Mouse (Mus musculus) midbrain, embryonic 10.5 days (tissue): ENCODE results near the gene Hnrnpl. TPM values are rescaled to one million over a fixed set of nuclear protein-coding genes. Genes with fewer than 3 reads are reported as not detected.

Experiments used
- DNase-seq: peaks from one replicate; pipeline ENCODE4 v3.0.0-alpha.2; 2017; ENCODE audit warnings: low spot score
- H3K27ac ChIP-seq: fragments of 300-500 bp; sonication (generic); replicated peaks from 2 replicates; pipeline ENCODE4 v1.5.1; 2016; ENCODE audit warnings: mild to moderate bottlenecking
- H3K27me3 ChIP-seq: fragments of 300-500 bp; sonication (generic); 2 replicates; pipeline ENCODE4 v1.6.1; 2016; ENCODE audit warnings: low read depth, mild to moderate bottlenecking; ENCODE audit not compliant: poor library complexity, severe bottlenecking
- H3K36me3 ChIP-seq: fragments of 300-500 bp; sonication (generic); 2 replicates; pipeline ENCODE4 v1.6.1; 2016; ENCODE audit warnings: mild to moderate bottlenecking, moderate library complexity
- H3K4me1 ChIP-seq: fragments of 300-500 bp; sonication (generic); 2 replicates; pipeline ENCODE4 v1.6.1; 2016
- H3K4me3 ChIP-seq: fragments of 300-500 bp; sonication (generic); 2 replicates; pipeline ENCODE4 v1.5.1; 2016; ENCODE audit warnings: mild to moderate bottlenecking, moderate library complexity
- H3K9me3 ChIP-seq: fragments of 300-500 bp; sonication (generic); replicated peaks from 2 replicates; pipeline ENCODE4 v1.6.1; 2016; ENCODE audit warnings: mild to moderate bottlenecking
- WGBS: fragments of 180-500 bp; shearing (Covaris S2); methylation state at CpG from one replicate; pipeline ENCODE4 v1.1.7; 2016; 5-methylcytosine and 5-hydroxymethylcytosine counted together
- polyA plus RNA-seq: library from polyadenylated mRNA; unstranded; fragments of >200 nt; fragmentation: Nextera tagmentation; extraction: Ambion mirVana; gene quantifications from 2 replicates; pipeline ENCODE4 v1.2.1, GENCODE M21; 2016

Hnrnpl gene
- polyA plus RNA-seq, 1 experiment from 2014 or later = 279 TPM

DNA sequence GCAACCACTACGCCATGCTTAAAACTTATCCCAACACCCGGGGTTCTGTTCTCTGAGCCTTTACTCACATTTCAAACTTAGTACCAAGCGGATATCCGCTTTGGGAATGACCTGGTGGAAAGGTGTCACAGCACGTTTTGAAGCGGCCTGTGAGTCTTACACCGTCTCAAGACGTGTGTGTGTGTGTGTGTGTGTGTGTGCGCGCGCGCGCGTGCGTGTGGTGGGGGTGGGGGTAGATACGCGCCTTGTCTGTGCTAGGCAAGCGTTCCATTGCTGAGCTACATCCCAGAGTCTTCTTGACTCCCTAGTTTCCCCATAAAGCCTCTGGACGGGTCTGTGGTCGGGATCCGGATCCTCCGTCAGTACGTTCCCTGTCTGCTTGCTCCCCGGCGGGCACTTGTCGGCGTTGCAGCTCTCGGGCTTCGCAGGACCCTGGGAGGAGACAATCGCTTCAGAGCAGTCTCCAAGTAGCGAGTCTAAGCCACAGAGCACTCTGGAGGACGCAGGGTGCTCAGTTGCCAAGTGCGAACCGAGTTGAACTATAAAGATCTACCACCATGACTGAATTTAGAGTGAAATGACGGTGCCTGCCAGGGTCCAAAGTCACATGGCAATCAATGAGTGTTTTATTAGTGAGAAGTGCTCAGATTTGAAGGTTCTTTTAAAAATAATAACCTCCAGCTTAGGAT, 1.2 kb downstream of the Hnrnpl start:
- H3K27ac ChIP-seq = peak overlapping the region; percentile 100
- H3K4me1 ChIP-seq = peaks cover 63% of the 10 kb centered on the region
- under 1% methylated on average over 35 of the region's 35 CpGs for WGBS
- peak; percentile 82 for DNase-seq
- H3K4me3 ChIP-seq = peak overlapping the region; percentile 94
- H3K36me3 ChIP-seq = peaks cover 29% of the 10 kb centered on the region
- no peaks in the 10 kb centered on the region for H3K9me3 ChIP-seq
- no peaks in the 10 kb centered on the region for H3K27me3 ChIP-seq

DNA sequence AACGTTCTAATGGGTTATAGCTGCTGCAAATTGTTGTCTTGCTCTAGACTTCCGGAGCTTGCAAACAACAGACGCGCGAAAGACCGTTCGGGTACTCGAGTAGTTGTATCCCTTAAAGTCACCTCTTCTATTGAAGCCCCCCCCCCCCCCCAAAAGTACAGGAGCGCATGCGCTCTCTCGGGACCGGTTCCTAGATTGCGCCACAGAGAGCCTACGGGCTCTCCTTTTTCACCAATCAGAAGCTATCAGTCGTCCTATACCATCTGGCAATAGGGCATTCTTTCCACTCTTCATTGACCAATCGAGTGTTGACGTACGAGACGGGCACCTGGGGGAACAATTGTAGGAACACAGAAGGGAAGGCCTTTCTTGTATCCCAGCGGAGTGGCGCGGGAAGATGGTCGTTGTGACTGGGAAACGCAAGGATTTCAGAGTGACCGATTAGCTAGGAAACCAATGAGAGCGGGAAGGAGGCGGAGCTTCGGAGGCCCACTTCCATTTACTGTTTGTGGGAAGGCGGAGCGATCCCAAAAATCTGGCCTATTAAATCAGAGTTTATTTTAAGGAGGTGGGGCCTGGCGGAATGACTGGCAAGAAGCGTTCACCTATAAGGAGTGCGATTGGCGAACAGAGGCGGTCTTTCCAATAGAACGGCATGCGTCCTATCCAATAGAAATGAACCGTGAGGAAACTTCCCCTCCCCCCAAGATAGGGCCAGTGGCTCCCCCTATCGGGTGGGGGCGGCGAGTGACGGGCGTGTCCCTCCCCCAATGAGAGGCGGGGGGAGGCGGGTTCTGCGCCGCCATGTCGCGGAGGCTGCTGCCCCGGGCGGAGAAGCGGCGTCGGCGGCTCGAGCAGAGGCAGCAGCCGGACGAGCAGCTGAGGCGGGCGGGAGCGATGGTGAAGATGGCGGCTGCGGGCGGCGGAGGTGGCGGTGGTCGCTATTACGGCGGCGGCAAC, 2.0 kb downstream of the Hnrnpl start:
- under 1% methylated on average over 70 of the region's 70 CpGs for WGBS

DNA sequence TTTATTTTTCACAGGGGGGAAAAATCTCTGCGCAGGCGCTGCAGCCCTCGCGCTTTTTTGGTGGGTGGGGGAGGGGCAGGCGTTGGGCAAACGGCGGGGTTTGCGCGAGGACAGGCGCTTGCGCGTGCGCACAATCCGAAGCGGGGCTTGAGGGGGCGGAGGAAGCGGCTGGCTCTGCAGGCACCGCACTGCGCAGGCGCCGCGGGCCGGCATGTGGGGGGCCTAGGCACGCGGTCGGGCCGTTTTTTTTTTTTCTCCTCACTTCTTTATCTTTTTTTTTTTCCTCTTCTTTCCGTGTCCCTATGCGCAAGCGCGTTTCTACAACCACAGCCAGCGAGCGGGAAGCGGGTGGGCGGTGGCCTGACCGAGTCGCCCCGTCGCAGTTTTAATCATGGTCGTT, 2.9 kb downstream of the Hnrnpl start:
- H3K4me1 ChIP-seq = peaks cover 68% of the 10 kb centered on the region

More for the DNA sequence above, 2.0 kb downstream of the Hnrnpl start:
- peaks cover 37% of the 10 kb centered on the region for H3K36me3 ChIP-seq
- DNase-seq = peak; percentile 98
- no peaks in the 10 kb centered on the region for H3K27me3 ChIP-seq
- peak overlapping the region; percentile 94 for H3K4me3 ChIP-seq
- H3K9me3 ChIP-seq = no peaks in the 10 kb centered on the region
- H3K27ac ChIP-seq = peak overlapping the region; percentile 100
- peaks cover 68% of the 10 kb centered on the region for H3K4me1 ChIP-seq

DNA sequence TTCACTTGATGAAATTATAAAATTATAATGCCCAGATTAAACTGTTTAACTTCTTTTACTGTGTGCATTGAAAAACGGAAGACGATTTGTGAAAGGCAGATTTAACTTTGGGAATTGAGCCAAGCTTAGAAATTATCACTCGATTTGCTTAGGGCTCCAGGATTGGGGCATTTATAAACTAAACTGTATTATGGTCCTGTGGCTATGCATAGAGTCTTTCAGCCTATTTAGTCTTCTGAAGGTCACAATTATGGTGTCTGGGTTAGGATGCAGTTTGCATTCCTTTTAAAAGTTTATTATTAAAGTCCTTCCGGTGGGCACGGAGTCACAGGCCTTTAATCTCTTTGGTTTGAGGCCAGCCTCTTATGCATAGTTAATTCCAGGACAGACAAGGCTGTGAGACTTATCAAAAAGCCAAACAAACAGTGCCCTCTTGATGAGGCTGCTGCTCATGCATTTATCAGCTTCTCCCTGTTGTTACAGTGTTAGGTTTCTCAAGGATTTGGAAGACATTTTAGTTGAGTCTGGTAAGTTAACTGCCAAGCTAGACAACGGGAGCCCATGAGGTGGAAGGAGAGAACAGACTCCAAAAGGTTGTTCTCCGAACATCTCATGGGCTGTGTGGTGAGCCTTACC, 3.4 kb downstream of the Hnrnpl start:
- H3K27ac ChIP-seq = peak overlapping the region; percentile 100
- DNase-seq = no peak

More for the DNA sequence above, 2.9 kb downstream of the Hnrnpl start:
- H3K27me3 ChIP-seq = no peaks in the 10 kb centered on the region
- peaks cover 46% of the 10 kb centered on the region for H3K36me3 ChIP-seq
- H3K27ac ChIP-seq = peak overlapping the region; percentile 100
- WGBS = under 1% methylated on average over 40 of the region's 40 CpGs
- peak overlapping the region; percentile 94 for H3K4me3 ChIP-seq
- DNase-seq = peak; percentile 94
- H3K9me3 ChIP-seq = no peaks in the 10 kb centered on the region

DNA sequence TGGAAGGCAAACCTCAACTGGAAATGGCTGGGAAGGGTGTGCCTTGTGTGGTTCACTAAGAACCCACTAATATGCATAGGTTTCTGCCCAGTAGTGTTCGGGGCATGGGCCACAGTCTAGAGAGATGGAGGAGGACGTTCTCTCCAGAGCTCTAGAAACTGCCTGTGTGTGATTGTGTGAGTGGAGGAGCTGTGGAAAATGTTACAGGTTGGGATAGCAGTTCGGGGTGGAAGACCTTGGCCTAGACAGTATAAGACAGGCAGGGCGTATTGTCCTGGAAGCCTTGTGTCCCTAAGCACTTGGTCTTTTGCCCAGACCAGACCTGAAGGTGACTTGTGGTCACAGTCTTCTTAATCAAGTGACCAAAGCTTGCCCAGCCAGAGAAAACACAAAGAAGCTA, 4.1 kb downstream of the Hnrnpl start:
- Histone ChIP-seq H3K27me3 (no peaks in the 10 kb centered on the region), H3K9me3 (no peaks in the 10 kb centered on the region), H3K27ac (peak overlapping the region; percentile 100), H3K4me1 (peaks cover 71% of the 10 kb centered on the region), H3K36me3 (peaks cover 58% of the 10 kb centered on the region), H3K4me3 (peak overlapping the region; percentile 94)
- no peak for DNase-seq
- WGBS = 77% methylated on average over 4 of the region's 4 CpGs

More for the DNA sequence above, 3.4 kb downstream of the Hnrnpl start:
- Histone ChIP-seq H3K4me1 (peaks cover 71% of the 10 kb centered on the region), H3K27me3 (no peaks in the 10 kb centered on the region), H3K36me3 (peaks cover 51% of the 10 kb centered on the region), H3K9me3 (no peaks in the 10 kb centered on the region), H3K4me3 (peak overlapping the region; percentile 94)
- 21% methylated on average over 7 of the region's 7 CpGs for WGBS

DNA sequence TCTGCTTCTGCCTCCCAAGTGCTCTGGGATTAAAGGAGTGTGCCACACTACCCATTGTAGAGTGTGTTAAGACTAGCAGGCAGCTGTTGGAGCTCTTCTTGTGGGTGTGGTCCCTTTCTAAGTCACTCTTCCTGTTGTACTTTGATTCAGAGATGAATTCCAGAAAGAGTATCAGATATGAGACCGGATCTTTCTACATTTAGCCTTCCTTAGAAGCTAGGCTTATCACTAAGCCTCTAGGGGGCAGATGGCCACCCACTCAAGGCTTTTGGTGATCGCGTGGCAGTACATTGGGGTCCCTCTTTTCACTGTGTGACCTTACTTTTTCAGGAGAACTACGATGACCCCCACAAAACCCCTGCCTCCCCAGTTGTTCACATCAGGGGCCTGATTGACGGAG, 4.6 kb downstream of the Hnrnpl start:
- peaks cover 71% of the 10 kb centered on the region for H3K4me1 ChIP-seq
- peaks cover 63% of the 10 kb centered on the region for H3K36me3 ChIP-seq
- H3K4me3 ChIP-seq = peak overlapping the region; percentile 94
- DNase-seq = no peak
- WGBS = 90% methylated on average over 5 of the region's 5 CpGs
- H3K27ac ChIP-seq = no peak overlapping the region
- no peaks in the 10 kb centered on the region for H3K9me3 ChIP-seq
- H3K27me3 ChIP-seq = no peaks in the 10 kb centered on the region

DNA sequence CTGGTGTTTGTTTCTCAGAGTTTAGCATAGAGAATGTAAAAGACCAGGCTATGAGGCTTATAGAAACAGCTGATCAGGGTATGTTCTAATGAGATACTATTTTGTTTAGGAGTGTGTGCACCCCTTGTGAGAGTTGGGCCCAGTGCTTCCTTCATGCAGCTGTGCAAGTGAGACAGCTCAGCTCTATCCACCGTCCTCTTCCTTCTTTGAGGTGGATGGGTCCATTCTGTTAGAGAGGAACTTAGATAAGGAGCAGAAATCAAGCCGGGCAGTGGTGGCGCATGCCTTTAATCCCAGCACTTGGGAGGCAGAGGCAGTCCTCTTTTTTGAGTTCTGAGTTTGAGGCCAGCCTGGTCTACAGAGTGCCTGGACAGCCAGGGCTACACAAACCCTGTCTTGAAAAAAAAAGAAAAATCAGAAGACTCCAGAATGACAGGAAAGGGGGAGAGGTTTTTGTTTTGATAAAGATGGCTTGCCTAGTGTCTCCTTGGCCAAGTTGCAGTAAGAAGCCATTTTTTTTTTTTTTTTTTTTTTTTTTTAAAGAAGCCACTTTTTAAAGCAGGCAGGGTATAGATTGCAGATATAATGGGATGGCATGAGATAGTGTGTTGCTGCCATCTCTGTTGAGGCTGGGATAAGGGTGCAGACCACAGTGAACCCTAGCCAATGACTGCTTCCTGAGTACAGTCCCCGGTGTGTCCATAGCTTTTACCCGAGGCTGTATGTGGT, 6.1 kb downstream of the Hnrnpl start:
- Histone ChIP-seq H3K27me3 (no peaks in the 10 kb centered on the region), H3K36me3 (peaks cover 77% of the 10 kb centered on the region), H3K4me1 (peaks cover 77% of the 10 kb centered on the region), H3K9me3 (no peaks in the 10 kb centered on the region), H3K27ac (no peak overlapping the region), H3K4me3 (peak overlapping the region; percentile 18; the same call in 1 of the 2 replicates)
- no peak for DNase-seq
- WGBS = 93% methylated on average over 5 of the region's 5 CpGs

DNA sequence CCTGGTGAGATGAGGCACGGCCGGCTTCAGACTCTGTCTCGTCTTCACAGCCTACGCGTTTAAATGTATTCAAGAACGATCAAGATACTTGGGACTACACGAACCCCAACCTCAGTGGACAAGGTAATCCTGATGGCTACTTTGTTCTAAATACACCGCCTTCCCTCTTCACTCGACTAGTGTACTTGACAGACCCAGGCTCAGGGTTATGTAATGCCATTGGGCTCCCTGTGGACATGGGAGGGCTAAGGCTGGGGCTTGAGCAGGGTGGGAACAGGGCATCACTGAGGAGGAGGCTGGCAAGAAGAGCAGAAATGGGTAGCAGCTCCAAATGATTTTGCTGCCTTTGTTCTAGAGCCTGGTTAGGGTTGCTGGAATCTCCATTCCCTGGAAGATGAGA, 6.9 kb downstream of the Hnrnpl start:
- peaks cover 85% of the 10 kb centered on the region for H3K36me3 ChIP-seq
- H3K4me3 ChIP-seq = peak overlapping the region; percentile 18; the same call in 1 of the 2 replicates
- H3K9me3 ChIP-seq = no peaks in the 10 kb centered on the region
- peaks cover 85% of the 10 kb centered on the region for H3K4me1 ChIP-seq
- DNase-seq = no peak
- 94% methylated on average over 9 of the region's 9 CpGs for WGBS
- H3K27me3 ChIP-seq = no peaks in the 10 kb centered on the region
- no peak overlapping the region for H3K27ac ChIP-seq

DNA sequence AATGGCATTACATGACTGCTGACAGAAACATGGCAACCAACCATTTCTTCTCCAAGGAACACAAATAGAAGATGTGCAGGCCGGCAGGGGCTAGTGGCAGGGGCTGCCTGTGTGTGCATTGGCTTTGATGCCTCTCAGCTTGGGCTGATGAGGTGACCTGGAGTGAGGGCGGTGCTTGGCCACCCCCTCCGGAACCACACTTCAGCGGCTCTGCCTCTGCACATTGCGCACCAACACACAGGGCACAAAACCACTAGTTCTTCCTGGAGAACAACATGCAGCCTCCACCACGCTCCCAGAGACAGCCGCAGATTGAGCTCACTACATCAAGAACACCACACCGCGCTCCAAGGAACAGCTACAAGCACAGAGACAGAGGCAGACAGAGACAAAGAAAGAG, 7.9 kb downstream of the Hnrnpl start:
- H3K4me1 ChIP-seq = peaks cover 95% of the 10 kb centered on the region

DNA sequence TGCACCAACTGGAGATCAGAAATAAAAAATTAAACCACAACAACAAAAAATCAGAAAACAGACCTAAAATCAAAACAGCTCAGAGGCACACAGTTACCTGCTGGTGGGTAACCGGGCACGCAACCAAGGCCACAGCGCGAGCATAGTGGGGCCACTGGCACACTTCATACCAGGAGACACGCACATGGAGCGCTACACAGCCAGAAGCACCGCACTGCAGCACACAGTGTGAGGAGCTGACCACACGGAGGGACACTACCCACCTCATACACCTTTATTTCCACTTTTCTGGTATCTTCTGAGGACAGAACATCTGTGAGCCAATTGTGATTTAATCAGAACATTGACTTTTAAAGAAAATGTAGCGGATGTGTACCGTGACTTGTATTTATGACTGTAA, 8.6 kb downstream of the Hnrnpl start:
- Histone ChIP-seq H3K4me3 (peak overlapping the region; percentile 21; the same call in 1 of the 2 replicates), H3K36me3 (peaks cover 99% of the 10 kb centered on the region), H3K27me3 (no peaks in the 10 kb centered on the region), H3K9me3 (no peaks in the 10 kb centered on the region), H3K4me1 (peaks cover 98% of the 10 kb centered on the region), H3K27ac (no peak overlapping the region)
- 97% methylated on average over 10 of the region's 10 CpGs for WGBS
- DNase-seq = no peak

More for the DNA sequence above, 7.9 kb downstream of the Hnrnpl start:
- no peaks in the 10 kb centered on the region for H3K9me3 ChIP-seq
- H3K27me3 ChIP-seq = no peaks in the 10 kb centered on the region
- 89% methylated on average over 9 of the region's 9 CpGs for WGBS
- peaks cover 95% of the 10 kb centered on the region for H3K36me3 ChIP-seq
- DNase-seq = no peak
- peak overlapping the region; percentile 26; the same call in 1 of the 2 replicates for H3K4me3 ChIP-seq
- no peak overlapping the region for H3K27ac ChIP-seq

DNA sequence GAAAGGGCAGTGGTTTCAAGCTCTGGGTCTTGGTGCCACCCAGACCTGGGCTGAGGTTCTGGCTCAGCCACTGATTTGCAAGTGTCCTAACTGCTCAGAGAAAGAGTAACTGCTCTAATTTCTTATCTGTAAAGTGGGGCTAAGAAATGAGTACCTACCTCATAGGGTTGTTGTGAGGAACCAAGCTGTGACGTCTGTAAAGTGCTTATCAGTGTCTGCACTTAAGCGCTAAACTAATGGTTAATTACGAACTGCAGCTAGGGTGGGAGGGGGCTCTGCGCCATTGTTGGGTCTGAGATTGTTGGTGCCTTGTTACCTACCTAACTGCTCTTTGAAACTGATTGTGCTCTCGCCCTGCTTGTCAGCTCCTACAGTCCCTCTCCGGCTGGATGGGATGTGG, 9.2 kb downstream of the Hnrnpl start:
- no peak for DNase-seq
- Histone ChIP-seq H3K27me3 (no peaks in the 10 kb centered on the region), H3K36me3 (peaks cover 99% of the 10 kb centered on the region), H3K9me3 (no peaks in the 10 kb centered on the region), H3K4me3 (0 out of 2 replicates have a peak overlapping the region, but pooled peaks have one; percentile 9), H3K4me1 (peaks cover 92% of the 10 kb centered on the region), H3K27ac (no peak overlapping the region)
- 77% methylated on average over 6 of the region's 6 CpGs for WGBS

DNA sequence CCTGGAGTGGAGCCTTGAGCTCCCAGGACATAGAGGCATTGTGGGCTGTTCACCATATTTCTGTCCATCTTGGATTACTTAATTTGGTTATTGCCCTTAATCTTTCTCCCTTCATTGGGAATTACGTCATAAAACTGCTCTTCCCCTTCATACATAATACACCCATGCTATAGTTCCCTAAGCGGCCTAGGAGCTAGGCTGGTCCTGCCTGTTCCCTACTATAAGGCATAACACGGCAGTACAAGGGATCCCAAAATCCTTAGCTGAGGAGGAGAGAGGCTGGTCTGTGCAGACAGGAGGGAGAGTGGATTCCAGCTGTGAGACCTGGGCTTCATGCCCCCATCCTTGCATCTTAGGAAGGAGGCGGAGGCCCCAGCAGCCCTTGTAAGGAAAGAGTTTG, 9.6 kb downstream of the Hnrnpl start:
- 86% methylated on average over 4 of the region's 4 CpGs for WGBS
- no peak overlapping the region for H3K27ac ChIP-seq
- H3K4me1 ChIP-seq = peaks cover 87% of the 10 kb centered on the region
- H3K4me3 ChIP-seq = 0 out of 2 replicates have a peak overlapping the region, but pooled peaks have one; percentile 9
- H3K36me3 ChIP-seq = peaks cover 99% of the 10 kb centered on the region
- H3K9me3 ChIP-seq = no peaks in the 10 kb centered on the region
- DNase-seq = no peak
- H3K27me3 ChIP-seq = no peaks in the 10 kb centered on the region
